Mouse (Mus musculus) T-helper 1 cell (primary cell): ENCODE measurements around the gene Zbtb12.

Experiments used
- in situ Hi-C: fragments of 300-600 bp; cut with MboI, MseI; formaldehyde crosslinking; loops from one replicate; pipeline ENCODE4 v1.15.1; 2025; ENCODE audit warnings: high pct_unique_total_duplicates

The Zbtb12 gene

DNA sequence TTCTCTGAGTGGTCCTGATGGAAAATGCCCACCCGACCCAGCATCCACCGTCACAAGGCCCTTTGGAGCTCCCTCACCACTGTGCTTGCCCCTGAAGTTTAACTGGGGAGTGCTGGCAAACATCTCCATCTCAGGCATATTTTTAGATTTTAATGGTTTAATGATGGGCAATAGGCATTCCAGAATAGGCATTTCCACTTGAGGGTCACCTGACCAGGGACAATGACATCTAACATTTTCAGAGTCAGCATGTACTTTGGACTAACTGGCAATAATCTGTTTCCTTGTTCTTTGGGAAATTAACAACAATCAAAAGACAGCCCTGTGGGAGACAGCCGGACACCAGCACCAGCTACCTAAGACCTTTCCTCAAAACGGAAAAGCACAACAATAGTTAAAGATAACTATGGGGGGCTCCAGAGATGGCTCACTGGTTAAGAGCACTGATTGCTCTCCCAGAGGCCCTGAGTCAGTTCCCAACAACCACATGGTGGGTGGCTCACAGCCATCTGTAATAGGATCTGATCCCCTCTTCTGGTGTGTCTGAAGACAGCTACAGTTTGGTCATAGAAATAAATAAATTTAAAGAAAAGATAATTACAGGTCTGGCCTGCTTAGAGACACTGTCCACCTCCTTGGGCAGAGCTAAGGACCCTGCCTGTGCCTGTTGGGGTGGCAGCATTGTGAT is 64.0 kb downstream of the Zbtb12 start:
- in situ Hi-C loops, result no loop called here

DNA sequence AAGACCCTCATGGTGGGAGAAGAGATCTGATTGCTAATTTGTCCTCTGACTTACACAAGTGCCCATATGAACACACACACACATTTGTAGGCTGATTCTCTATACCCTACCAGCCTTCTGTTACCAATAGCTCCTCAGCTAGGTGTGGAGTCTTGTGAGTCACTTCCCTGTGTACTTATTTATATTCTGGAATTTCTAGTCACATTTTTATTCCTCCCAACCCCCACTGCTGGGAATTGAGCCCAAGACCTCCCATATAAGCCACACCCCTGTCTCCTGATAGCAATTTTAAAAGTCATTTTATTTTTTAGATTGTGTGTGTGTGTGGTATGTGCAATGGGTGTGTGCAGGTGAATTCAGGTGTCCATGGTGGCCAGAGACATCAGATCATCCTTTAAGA is 65.1 kb downstream of the Zbtb12 start:
- in situ Hi-C loops, result no loop called here
